Mouse (Mus musculus) forebrain, embryonic 11.5 days (tissue): ENCODE measurements around the gene Naa80. TPM values are rescaled to one million over a fixed set of nuclear protein-coding genes. Genes with fewer than 3 reads are reported as not detected.

Experiments
- ATAC-seq: fragments of 200-750 bp; cut with Nextera tagmentation; replicated peaks from 2 replicates; pipeline ENCODE4 v1.8.0; 2017; ENCODE audit warnings: moderate TSS enrichment; ENCODE audit not compliant: low FRiP score
- DNase-seq: peaks from one replicate; pipeline ENCODE4 v3.0.0-alpha.2; 2017; ENCODE audit warnings: low spot score
- H3K27ac ChIP-seq: fragments of 300-500 bp; sonication (generic); 2 replicates; pipeline ENCODE4 v1.5.1; 2014; ENCODE audit warnings: low read depth, low read length
- H3K27me3 ChIP-seq: fragments of 300-500 bp; sonication (generic); 2 replicates; pipeline ENCODE4 v1.6.1; 2014; ENCODE audit warnings: mild to moderate bottlenecking, low read length, mixed read lengths; ENCODE audit not compliant: control insufficient read depth, insufficient read depth
- H3K36me3 ChIP-seq: fragments of 300-500 bp; sonication (generic); 2 replicates; pipeline ENCODE4 v1.6.1; 2014; ENCODE audit warnings: mild to moderate bottlenecking, low read length, moderate library complexity, mixed read lengths; ENCODE audit not compliant: control insufficient read depth, insufficient read depth
- H3K4me1 ChIP-seq: fragments of 300-500 bp; sonication (generic); replicated peaks from 2 replicates; pipeline ENCODE4 v1.6.1; 2014; ENCODE audit warnings: low read length, mixed read lengths; ENCODE audit not compliant: control insufficient read depth, insufficient read depth
- H3K4me2 ChIP-seq: fragments of 300-500 bp; sonication (generic); 2 replicates; pipeline ENCODE4 v1.6.1; 2014; ENCODE audit warnings: low read depth, mild to moderate bottlenecking, low read length, moderate library complexity, mixed read lengths; ENCODE audit not compliant: severe bottlenecking
- H3K4me3 ChIP-seq: fragments of 300-500 bp; sonication (generic); 2 replicates; pipeline ENCODE4 v1.5.1; 2014; ENCODE audit warnings: low read depth, low read length
- H3K9ac ChIP-seq: fragments of 300-500 bp; sonication (generic); 2 replicates; pipeline ENCODE4 v1.6.1; 2014; ENCODE audit warnings: low read length
- H3K9me3 ChIP-seq: fragments of 300-500 bp; sonication (generic); 2 replicates; pipeline ENCODE4 v1.6.1; 2016; ENCODE audit warnings: low read length, mixed read lengths; ENCODE audit not compliant: control insufficient read depth
- WGBS: fragments of 180-500 bp; shearing (Covaris S2); extraction: QIAGEN DNeasy Blood & Tissue Kit; methylation state at CpG from one replicate; pipeline ENCODE4 v1.1.7; 2014; 5-methylcytosine and 5-hydroxymethylcytosine counted together
- polyA plus RNA-seq: library from polyadenylated mRNA; unstranded; fragments of >200 nt; fragmentation: Nextera tagmentation; extraction: Ambion mirVana; gene quantifications from 2 replicates; pipeline ENCODE4 v1.2.1, GENCODE M21; 2014

The Naa80 gene
- polyA plus RNA-seq, 1 experiment from 2014 or later: 11.3 TPM

- peaks cover 3% of the 10 kb centered on the region; the same call in 1 of the 2 replicates for H3K36me3 ChIP-seq
- WGBS: 83% methylated on average over 11 of the region's 11 CpGs
- H3K9ac ChIP-seq: no peak overlapping the region
- H3K4me1 ChIP-seq: peaks cover 1% of the 10 kb centered on the region; the same call in 1 of the 2 replicates
- no peak overlapping the region for H3K4me2 ChIP-seq
- H3K9me3 ChIP-seq: no peaks in the 10 kb centered on the region
- no peak overlapping the region for H3K27ac ChIP-seq
- ATAC-seq (no peak), DNase-seq (no peak)
- no peaks in the 10 kb centered on the region for H3K27me3 ChIP-seq
- H3K4me3 ChIP-seq: no peak overlapping the region
These were observed 14.7 kb downstream of the Naa80 start for GRCm38 (mm10) chr9:107593101-107593976.

DNA sequence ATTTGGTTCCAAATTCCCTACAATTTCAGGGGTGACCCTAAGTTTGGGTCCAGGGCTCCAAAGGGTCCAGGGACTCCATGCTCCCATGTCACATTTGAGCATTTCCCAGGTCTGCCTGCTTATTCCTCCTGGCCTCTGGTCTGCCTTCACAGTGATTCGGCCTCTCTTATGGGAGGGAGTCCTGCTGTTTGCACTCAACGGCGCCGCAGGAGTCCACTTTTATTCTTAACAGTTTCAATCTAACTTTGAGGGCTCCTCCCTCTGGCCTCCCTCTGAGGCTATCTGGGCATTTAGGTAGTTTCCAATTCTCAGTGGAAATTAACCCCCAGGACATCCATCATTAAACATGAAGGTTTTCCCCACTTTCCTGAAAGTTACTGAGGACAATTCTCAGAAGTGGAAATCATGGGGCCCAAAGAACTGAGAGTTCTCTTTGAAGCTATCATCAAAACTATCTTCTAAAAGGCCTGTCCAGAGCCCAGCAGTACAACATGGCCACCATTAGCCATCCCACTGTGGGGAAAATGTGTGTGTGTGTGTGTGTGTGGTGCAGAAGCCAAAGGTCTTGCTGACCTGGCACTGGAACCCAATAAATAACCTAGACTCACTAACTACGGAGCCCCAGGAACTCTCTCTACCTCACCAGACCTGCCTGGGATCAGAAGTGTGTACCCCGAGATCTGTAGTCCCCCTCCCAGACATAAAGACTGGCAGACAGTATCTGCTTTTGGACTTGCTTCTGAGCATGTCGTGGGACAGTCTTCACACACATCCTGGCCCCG, 15.8 kb downstream of the Naa80 start:
- Histone ChIP-seq H3K4me2 (no peak overlapping the region), H3K4me1 (no peaks in the 10 kb centered on the region), H3K27me3 (no peaks in the 10 kb centered on the region), H3K4me3 (no peak overlapping the region), H3K27ac (no peak overlapping the region), H3K9ac (no peak overlapping the region), H3K36me3 (peaks cover 3% of the 10 kb centered on the region; the same call in 1 of the 2 replicates), H3K9me3 (no peaks in the 10 kb centered on the region)
- 76% methylated on average over 8 of the region's 8 CpGs for WGBS
- ATAC-seq: no peak
- DNase-seq: no peak

GRCm38 (mm10) chr9:107596619-107597569, 18.2 kb downstream of the Naa80 start:
- WGBS: 94% methylated on average over 11 of the region's 11 CpGs
- no peaks in the 10 kb centered on the region for H3K36me3 ChIP-seq
- H3K4me1 ChIP-seq: no peaks in the 10 kb centered on the region
- DNase-seq: no peak
- no peak overlapping the region for H3K9ac ChIP-seq
- H3K9me3 ChIP-seq: no peaks in the 10 kb centered on the region
- ATAC-seq: no peak
- no peak overlapping the region for H3K4me2 ChIP-seq
- H3K27me3 ChIP-seq: no peaks in the 10 kb centered on the region
- no peak overlapping the region for H3K27ac ChIP-seq
- H3K4me3 ChIP-seq: no peak overlapping the region

- Histone ChIP-seq H3K4me3 (no peak overlapping the region), H3K4me1 (peaks cover 6% of the 10 kb centered on the region), H3K9me3 (no peaks in the 10 kb centered on the region), H3K27me3 (no peaks in the 10 kb centered on the region), H3K9ac (no peak overlapping the region), H3K36me3 (no peaks in the 10 kb centered on the region), H3K27ac (no peak overlapping the region), H3K4me2 (no peak overlapping the region)
- 87% methylated on average over 5 of the region's 5 CpGs for WGBS
- DNase-seq (no peak), ATAC-seq (no peak)
These were observed 19.7 kb downstream of the Naa80 start for GRCm38 (mm10) chr9:107598385-107598784.

GRCm38 (mm10) chr9:107599433-107599832, 20.7 kb downstream of the Naa80 start:
- DNase-seq: no peak

DNA sequence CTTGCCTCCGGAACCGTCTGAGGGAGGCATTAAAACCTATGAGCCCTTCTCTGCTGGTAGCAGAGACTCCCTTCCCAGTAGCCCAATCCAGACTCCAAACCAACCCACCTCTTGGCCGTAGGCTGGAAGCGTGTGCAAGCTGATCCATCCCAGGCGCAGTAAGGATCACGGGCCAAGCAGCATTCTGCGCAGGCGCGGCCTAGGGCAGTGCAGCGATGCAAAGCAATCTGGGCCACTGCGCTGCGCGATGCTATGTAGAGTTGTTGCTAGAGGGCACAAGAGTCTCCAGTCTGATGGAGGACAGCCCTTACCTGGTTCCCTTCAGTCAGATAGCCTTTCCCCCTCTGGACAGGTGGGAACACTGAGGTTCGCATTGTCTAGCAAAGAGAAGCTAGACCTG, 21.2 kb downstream of the Naa80 start:
- Histone ChIP-seq H3K36me3 (no peaks in the 10 kb centered on the region), H3K27me3 (no peaks in the 10 kb centered on the region), H3K9me3 (no peaks in the 10 kb centered on the region), H3K4me2 (no peak overlapping the region), H3K9ac (no peak overlapping the region; the same call in 1 of the 2 replicates), H3K4me3 (no peak overlapping the region), H3K4me1 (peaks cover 11% of the 10 kb centered on the region), H3K27ac (no peak overlapping the region)
- WGBS: 75% methylated on average over 14 of the region's 14 CpGs
- DNase-seq (no peak), ATAC-seq (no peak)

More at GRCm38 (mm10) chr9:107599433-107599832, 20.7 kb downstream of the Naa80 start:
- no peaks in the 10 kb centered on the region for H3K9me3 ChIP-seq
- no peaks in the 10 kb centered on the region for H3K27me3 ChIP-seq
- ATAC-seq: no peak
- 89% methylated on average over 9 of the region's 9 CpGs for WGBS
- H3K36me3 ChIP-seq: no peaks in the 10 kb centered on the region
- no peak overlapping the region for H3K9ac ChIP-seq
- no peak overlapping the region for H3K4me3 ChIP-seq
- H3K4me1 ChIP-seq: peaks cover 7% of the 10 kb centered on the region
- H3K27ac ChIP-seq: no peak overlapping the region
- no peak overlapping the region for H3K4me2 ChIP-seq

GRCm38 (mm10) chr9:107600745-107601144, 22.1 kb downstream of the Naa80 start:
- no peaks in the 10 kb centered on the region for H3K36me3 ChIP-seq
- H3K27ac ChIP-seq: no peak overlapping the region
- H3K4me1 ChIP-seq: peaks cover 16% of the 10 kb centered on the region
- H3K9ac ChIP-seq: no peak overlapping the region
- no peak overlapping the region for H3K4me3 ChIP-seq
- no peaks in the 10 kb centered on the region for H3K9me3 ChIP-seq
- 81% methylated on average over 12 of the region's 12 CpGs for WGBS
- no peak for DNase-seq
- H3K27me3 ChIP-seq: no peaks in the 10 kb centered on the region
- no peak for ATAC-seq
- H3K4me2 ChIP-seq: no peak overlapping the region

DNA sequence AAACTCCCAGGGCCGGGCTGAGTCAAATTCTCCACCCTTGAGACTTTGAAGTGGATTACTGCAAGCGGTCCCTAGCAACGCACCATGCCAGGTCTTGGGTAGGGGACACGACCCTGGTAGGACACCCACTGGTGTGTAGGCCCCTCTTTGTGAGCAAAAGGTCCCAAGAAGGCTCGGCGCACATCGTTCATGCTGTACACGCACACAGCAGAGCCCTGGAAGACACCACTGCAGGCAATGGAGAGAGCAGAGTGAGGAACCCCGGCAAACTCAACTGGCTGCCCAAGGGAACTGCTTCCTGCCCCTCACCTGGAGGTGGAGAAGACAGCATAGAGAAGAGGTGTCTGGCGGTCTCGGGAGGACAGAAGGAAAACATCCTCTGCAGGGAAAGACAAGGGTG, 22.6 kb downstream of the Naa80 start:
- no peak overlapping the region for H3K27ac ChIP-seq
- H3K9ac ChIP-seq: no peak overlapping the region
- DNase-seq (no peak), ATAC-seq (no peak)
- H3K4me1 ChIP-seq: peaks cover 16% of the 10 kb centered on the region
- no peak overlapping the region for H3K4me2 ChIP-seq
- H3K4me3 ChIP-seq: no peak overlapping the region
- WGBS: 88% methylated on average over 11 of the region's 11 CpGs
- H3K36me3 ChIP-seq: no peaks in the 10 kb centered on the region
- no peaks in the 10 kb centered on the region for H3K27me3 ChIP-seq
- H3K9me3 ChIP-seq: no peaks in the 10 kb centered on the region
